Mouse (Mus musculus): Measurements from ENCODE around the gene Auts2. TPM values are rescaled to one million over a fixed set of nuclear protein-coding genes. Genes with fewer than 3 reads are reported as not detected.

Gene Auts2
- polyA plus RNA-seq, 1 experiment from 2014 or later: 69.8 TPM

DNA sequence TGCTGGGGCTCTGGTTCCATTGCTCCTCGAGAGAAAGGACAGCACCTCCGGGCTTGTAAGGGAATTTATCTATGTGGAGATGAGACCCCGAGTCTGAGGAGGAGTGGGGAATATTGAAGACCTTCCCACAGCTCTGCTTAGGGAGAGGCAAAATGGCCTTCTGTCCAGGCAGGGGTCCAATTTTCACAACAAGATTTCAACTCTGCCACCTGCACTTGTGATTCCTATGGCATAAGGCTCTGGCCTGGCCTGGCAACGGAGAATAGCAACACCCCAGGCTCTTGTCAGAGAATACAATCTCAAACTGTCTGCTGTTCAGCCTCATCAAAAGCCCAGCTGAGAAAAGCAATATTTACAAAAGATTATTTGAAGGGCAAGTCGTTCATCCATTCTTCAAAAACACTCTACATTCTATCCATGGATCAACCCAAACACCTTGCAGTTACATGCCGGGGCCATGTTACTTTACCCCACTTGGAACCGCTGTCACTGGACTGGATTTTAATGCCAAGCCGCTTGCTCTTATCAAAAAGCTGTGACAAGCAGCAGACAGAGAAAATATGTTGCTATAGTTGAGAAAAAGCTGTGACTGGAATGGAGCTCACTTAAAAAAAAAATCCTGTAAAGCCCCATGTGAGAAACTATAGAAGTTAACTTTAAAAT is 856.1 kb downstream of the Auts2 start:
- H3K4me3 ChIP-seq: no peak overlapping the region
- peaks cover 22% of the 10 kb centered on the region for H3K36me3 ChIP-seq
- H3K9me3 ChIP-seq: peaks cover 7% of the 10 kb centered on the region
- no peaks in the 10 kb centered on the region for H3K27me3 ChIP-seq
- no peak overlapping the region for H3K27ac ChIP-seq
- no peak overlapping the region for H3K4me2 ChIP-seq
- 78% methylated on average over 8 of the region's 8 CpGs for WGBS
- H3K4me1 ChIP-seq: no peaks in the 10 kb centered on the region
- ATAC-seq (ENCODE audit: insufficient number of reproducible peaks, insufficient read depth, low FRiP score, low TSS enrichment, low read depth): no peak
- no peak overlapping the region for H3K9ac ChIP-seq

DNA sequence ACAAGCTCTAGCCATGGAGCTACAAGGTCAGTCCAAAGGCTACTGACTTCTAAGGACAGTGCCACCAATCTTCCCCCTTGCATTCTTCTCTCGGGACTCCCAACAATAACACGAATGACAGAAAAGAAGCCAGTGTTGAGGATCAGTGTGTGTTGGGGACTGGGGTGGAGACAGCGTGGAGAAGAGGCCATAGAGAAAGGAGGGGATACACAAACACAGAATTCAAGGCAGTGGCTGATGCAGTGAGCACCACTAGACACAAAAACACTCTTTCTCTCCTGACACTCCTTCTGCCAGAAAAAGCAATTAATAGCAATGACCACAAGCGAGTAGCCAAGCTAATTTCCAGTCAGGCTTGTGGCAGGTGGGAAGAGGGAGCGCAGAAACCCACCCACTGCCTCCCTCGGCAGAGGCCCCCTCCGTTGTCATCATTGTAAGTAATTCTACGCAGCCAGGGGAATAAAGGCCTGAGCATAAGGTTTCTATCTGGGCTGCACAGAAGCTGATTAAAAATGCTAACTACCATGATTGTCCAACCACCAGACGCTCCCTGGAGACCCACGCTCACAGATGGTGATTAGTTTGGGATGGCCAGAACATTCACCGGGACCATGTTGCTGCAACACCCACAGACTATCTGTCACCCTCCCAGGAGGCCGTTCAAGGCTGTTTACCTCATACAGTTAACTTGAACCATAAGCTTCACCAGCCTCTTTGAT is 862.9 kb downstream of the Auts2 start:
- no peaks in the 10 kb centered on the region for H3K27me3 ChIP-seq
- ATAC-seq (ENCODE audit: insufficient number of reproducible peaks, insufficient read depth, low FRiP score, low TSS enrichment, low read depth): no peak

DNA sequence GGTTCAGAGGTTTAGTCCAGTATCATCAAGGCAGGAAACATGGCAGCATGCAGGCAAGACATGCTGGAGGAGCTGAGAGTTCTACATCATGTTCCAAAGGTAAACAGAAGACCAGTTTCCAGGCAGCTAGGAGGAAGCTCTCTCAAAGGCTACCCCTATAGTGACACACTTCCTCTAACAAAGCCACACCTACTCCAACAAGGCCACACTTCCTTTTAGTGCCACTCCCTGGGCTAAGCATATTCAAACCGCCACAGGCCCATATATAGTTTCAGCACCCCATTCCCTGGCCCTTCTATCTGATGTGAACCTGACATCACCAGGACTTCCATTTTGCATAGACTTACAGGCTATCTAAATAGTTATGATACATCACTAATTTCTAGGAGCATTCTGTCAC is 863.6 kb downstream of the Auts2 start:
- 93% methylated on average over 1 of the region's 1 CpGs for WGBS

More for the DNA sequence above, 862.9 kb downstream of the Auts2 start:
- Histone ChIP-seq H3K9me3 (peaks cover 7% of the 10 kb centered on the region), H3K27ac (no peak overlapping the region), H3K4me2 (no peak overlapping the region), H3K9ac (0 out of 2 replicates have a peak overlapping the region, but pooled peaks have one; percentile 27), H3K4me3 (no peak overlapping the region), H3K36me3 (peaks cover 22% of the 10 kb centered on the region), H3K4me1 (peaks cover 17% of the 10 kb centered on the region)
- WGBS: 38% methylated on average over 12 of the region's 12 CpGs

DNA sequence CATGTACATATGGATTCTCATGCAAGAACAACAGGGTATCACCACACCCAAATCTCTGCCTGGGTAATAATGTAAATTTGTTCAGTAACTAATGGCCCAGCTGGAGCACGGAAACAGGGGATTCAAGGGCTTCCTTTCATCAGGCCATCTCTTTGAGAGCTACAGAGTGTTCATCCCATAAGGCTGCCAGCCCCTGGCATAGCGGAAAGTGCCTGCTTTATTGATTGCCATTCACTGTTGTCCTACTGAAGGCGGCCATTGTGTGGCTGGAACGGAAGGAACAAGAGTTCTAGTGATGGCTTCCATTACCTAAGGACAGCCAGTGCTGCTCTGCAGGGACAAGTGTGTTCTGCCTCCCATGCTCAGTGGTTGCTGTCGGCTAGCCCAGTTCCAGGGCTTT is 865.6 kb downstream of the Auts2 start:
- H3K4me1 ChIP-seq: peaks cover 17% of the 10 kb centered on the region
- no peak overlapping the region for H3K9ac ChIP-seq
- H3K27me3 ChIP-seq: no peaks in the 10 kb centered on the region
- H3K4me2 ChIP-seq: no peak overlapping the region
- H3K36me3 ChIP-seq: peaks cover under 1% of the 10 kb centered on the region
- no peaks in the 10 kb centered on the region for H3K9me3 ChIP-seq
- 77% methylated on average over 5 of the region's 5 CpGs for WGBS
- ATAC-seq (ENCODE audit: insufficient number of reproducible peaks, insufficient read depth, low FRiP score, low TSS enrichment, low read depth): no peak
- no peak overlapping the region for H3K27ac ChIP-seq
- no peak overlapping the region for H3K4me3 ChIP-seq

More for the DNA sequence above, 863.6 kb downstream of the Auts2 start:
- H3K4me2 ChIP-seq: no peak overlapping the region
- H3K4me3 ChIP-seq: no peak overlapping the region
- no peak overlapping the region for H3K27ac ChIP-seq
- no peaks in the 10 kb centered on the region for H3K27me3 ChIP-seq
- H3K4me1 ChIP-seq: peaks cover 17% of the 10 kb centered on the region
- H3K9ac ChIP-seq: no peak overlapping the region
- peaks cover 18% of the 10 kb centered on the region for H3K36me3 ChIP-seq
- peaks cover 7% of the 10 kb centered on the region for H3K9me3 ChIP-seq
- ATAC-seq (ENCODE audit: insufficient number of reproducible peaks, insufficient read depth, low FRiP score, low TSS enrichment, low read depth): no peak

DNA sequence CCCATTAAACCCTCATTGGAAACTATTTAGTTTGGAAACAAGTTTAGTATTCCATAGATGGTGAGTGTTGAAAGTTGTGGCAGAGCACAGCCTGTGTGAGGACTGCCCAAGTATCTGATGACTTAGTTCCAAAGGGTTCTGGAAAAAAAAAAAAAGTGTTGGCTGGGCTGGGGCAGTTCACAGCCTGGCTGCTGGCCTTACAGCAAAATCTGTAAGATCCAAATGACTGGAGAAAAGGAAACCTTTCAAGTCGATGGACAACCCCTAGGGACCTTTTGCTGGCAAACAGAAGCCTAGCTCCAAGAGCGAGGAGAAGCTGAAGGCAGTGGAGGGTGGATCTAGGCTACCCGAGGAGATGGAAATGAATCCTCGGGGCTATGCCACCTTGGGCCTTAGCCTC is 869.4 kb downstream of the Auts2 start:
- no peaks in the 10 kb centered on the region for H3K36me3 ChIP-seq
- H3K27ac ChIP-seq: no peak overlapping the region
- no peaks in the 10 kb centered on the region for H3K4me1 ChIP-seq
- ATAC-seq (ENCODE audit: insufficient number of reproducible peaks, insufficient read depth, low FRiP score, low TSS enrichment, low read depth): no peak
- no peaks in the 10 kb centered on the region for H3K9me3 ChIP-seq
- H3K9ac ChIP-seq: no peak overlapping the region
- WGBS: 79% methylated on average over 4 of the region's 4 CpGs
- H3K4me2 ChIP-seq: no peak overlapping the region
- H3K4me3 ChIP-seq: no peak overlapping the region
- H3K27me3 ChIP-seq: no peaks in the 10 kb centered on the region

DNA sequence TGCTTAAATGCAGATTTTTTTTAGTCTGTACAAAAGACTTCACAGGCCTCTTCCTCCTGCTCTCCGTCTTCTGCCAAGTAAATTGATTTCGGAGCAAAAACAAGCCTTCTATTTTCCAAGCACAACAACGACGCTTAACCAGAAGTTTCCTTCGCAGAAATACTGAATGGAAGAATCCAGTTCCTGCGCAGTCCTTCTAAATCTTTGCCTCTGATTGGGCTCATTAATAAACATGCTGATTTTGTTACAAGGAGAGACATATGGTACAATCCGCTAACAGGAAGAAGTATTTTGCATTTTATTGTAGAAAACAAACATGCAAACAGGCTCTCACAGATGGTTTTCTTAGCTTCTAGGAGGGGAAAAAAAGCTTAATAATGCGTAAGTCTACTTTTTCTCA is 878.1 kb downstream of the Auts2 start:
- 0 out of 2 replicates have a peak, but pooled peaks cover 4% of the 10 kb centered on the region for H3K4me1 ChIP-seq
- no peak overlapping the region for H3K4me2 ChIP-seq
- no peak overlapping the region for H3K27ac ChIP-seq
- no peaks in the 10 kb centered on the region for H3K9me3 ChIP-seq
- H3K4me3 ChIP-seq: no peak overlapping the region
- ATAC-seq (ENCODE audit: insufficient number of reproducible peaks, insufficient read depth, low FRiP score, low TSS enrichment, low read depth): no peak
- no peak overlapping the region for H3K9ac ChIP-seq
- WGBS: 75% methylated on average over 8 of the region's 8 CpGs
- no peaks in the 10 kb centered on the region for H3K27me3 ChIP-seq
- H3K36me3 ChIP-seq: no peaks in the 10 kb centered on the region

DNA sequence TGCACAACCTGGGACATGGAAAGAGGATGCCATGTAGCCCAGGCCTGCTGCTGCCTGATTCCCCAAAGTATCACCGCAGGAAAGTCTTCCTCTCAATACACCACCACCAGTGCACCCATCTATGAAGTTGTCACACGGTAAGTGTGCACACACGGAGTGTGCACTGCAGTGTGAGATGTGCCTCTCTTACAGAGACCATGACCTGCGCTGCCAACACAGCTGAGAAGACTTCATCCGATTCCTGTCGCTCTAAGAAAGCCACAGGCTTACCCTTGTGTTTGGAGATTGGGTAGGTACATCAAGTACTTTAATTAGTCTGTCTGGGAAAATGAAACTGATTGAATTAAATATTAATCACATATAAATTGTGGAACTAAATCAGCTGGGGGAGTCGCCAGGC is 878.5 kb downstream of the Auts2 start:
- ATAC-seq (ENCODE audit: insufficient number of reproducible peaks, insufficient read depth, low FRiP score, low TSS enrichment, low read depth): no peak
- H3K4me3 ChIP-seq: no peak overlapping the region
- WGBS: 92% methylated on average over 7 of the region's 7 CpGs

DNA sequence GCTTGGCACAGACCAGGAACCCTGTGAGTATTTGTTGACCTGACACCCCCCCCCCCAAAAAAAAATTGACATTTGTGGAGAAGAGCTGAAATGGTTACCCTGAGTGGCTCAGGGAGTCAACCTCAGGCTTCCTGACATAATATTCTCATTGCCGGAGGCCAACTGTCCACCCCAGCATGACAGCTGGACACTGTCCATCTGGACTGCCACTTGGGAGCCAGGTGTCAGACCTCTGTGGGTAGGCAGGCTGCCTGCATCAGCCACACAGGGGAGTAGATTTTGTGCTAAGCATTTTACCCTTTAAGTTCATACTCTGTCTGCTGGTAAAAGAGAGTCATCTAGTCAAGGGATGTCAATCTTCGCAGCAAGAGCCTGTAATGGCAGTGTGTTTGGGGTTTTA is 880.5 kb downstream of the Auts2 start:
- no peak overlapping the region for H3K9ac ChIP-seq
- no peak overlapping the region for H3K4me2 ChIP-seq
- no peaks in the 10 kb centered on the region for H3K36me3 ChIP-seq
- H3K4me1 ChIP-seq: 0 out of 2 replicates have a peak, but pooled peaks cover 4% of the 10 kb centered on the region
- no peaks in the 10 kb centered on the region for H3K27me3 ChIP-seq
- 88% methylated on average over 2 of the region's 2 CpGs for WGBS
- H3K9me3 ChIP-seq: no peaks in the 10 kb centered on the region
- no peak for ATAC-seq (ENCODE audit: insufficient number of reproducible peaks, insufficient read depth, low FRiP score, low TSS enrichment, low read depth)
- no peak overlapping the region for H3K27ac ChIP-seq
- H3K4me3 ChIP-seq: no peak overlapping the region

More for the DNA sequence above, 878.5 kb downstream of the Auts2 start:
- Histone ChIP-seq H3K9ac (no peak overlapping the region), H3K4me1 (0 out of 2 replicates have a peak, but pooled peaks cover 4% of the 10 kb centered on the region), H3K27me3 (no peaks in the 10 kb centered on the region), H3K9me3 (no peaks in the 10 kb centered on the region), H3K27ac (no peak overlapping the region), H3K4me2 (no peak overlapping the region), H3K36me3 (no peaks in the 10 kb centered on the region)

DNA sequence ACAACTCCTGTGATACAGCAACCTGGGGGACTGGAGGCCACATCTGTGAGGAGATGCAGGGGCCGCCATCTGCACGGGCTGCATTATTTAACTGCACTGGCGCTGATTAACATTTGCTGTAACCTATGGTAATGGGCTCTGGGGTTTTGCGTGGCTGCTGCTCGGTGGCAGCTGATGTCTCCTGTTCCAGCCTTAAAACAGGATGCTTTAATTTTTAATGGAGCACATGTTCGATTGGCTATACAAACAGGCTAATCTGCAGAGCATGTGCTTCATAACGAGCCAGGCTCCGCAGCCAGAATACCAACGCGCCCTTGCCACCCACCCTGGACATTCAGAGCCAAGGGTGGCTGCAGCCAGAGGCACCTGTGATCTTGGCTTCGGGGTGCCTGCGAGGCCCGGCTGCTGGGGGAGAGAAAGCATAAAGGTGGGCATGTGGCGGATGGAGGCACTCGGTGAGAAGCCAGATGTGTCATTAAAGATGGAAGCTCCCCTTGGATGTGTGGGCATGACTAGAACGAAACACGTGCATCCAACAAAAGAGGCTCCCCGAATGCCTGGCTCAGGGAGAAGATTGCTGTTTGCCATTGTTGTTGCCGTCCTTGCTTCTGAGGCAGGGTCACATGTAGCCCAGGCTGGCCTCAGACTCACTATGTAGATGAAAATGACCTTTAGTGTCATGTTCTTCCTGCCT is 884.2 kb downstream of the Auts2 start:
- ATAC-seq (ENCODE audit: insufficient number of reproducible peaks, insufficient read depth, low FRiP score, low TSS enrichment, low read depth): no peak
- H3K4me3 ChIP-seq: no peak overlapping the region
- no peaks in the 10 kb centered on the region for H3K9me3 ChIP-seq
- H3K27me3 ChIP-seq: no peaks in the 10 kb centered on the region
- no peak overlapping the region for H3K27ac ChIP-seq
- H3K9ac ChIP-seq: no peak overlapping the region
- H3K4me1 ChIP-seq: peaks cover 5% of the 10 kb centered on the region; the same call in 1 of the 2 replicates
- no peaks in the 10 kb centered on the region for H3K36me3 ChIP-seq
- H3K4me2 ChIP-seq: no peak overlapping the region
- WGBS: 79% methylated on average over 19 of the region's 19 CpGs

DNA sequence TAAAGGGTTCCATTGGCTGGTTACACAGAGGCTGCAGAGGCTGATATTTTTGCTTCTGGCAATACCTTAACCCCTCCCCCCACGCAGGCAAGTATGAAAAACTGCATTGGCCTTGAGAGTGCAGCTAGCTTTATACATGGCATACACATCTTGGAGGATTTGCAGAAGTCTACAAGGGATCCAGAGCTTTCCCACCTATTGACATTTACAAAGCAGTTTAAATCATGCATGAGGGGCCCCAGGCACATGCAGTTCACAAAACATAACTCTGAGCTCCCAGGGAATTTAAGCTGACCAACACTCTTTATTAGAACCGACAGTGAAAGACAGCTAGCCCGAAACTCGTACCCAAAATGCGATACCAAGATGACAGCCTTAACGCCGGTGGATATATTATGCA is 888.9 kb downstream of the Auts2 start:
- Histone ChIP-seq H3K9me3 (no peaks in the 10 kb centered on the region), H3K4me1 (peaks cover 6% of the 10 kb centered on the region; the same call in 1 of the 2 replicates), H3K27me3 (peaks cover 8% of the 10 kb centered on the region), H3K36me3 (no peaks in the 10 kb centered on the region), H3K4me2 (no peak overlapping the region), H3K9ac (no peak overlapping the region), H3K27ac (no peak overlapping the region), H3K4me3 (no peak overlapping the region)
- 43% methylated on average over 7 of the region's 7 CpGs for WGBS
- no peak for ATAC-seq (ENCODE audit: insufficient number of reproducible peaks, insufficient read depth, low FRiP score, low TSS enrichment, low read depth)

DNA sequence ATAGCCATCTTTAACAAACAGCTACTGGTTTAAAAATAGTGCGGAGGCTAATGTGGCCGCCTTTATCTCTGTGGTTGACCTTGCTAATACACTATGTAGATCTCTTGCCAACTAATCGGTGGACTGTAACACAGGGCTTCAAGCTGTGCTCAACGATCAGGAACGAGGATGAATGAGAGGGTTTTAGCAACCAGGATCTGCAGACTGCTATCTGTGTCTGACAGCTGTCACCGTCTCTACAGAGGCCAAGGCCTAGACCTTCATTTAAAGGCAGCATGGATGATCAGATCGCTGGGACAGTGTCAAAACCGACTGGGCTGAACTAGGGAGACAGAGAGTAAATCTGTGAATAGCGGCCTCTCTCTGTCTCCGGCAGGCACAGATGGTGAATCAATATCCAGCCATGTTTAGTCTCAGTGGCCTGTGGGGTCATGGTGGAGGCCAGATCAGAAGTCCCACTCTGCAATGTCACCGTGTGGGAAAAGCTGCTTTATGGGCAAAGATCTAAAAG is 892.7 kb downstream of the Auts2 start:
- peaks cover 29% of the 10 kb centered on the region for H3K4me1 ChIP-seq
- peaks cover 10% of the 10 kb centered on the region for H3K27me3 ChIP-seq
- H3K4me3 ChIP-seq: no peak overlapping the region
- no peak overlapping the region for H3K4me2 ChIP-seq
- H3K36me3 ChIP-seq: no peaks in the 10 kb centered on the region
- no peak overlapping the region for H3K27ac ChIP-seq
- H3K9ac ChIP-seq: no peak overlapping the region
- no peak for ATAC-seq (ENCODE audit: insufficient number of reproducible peaks, insufficient read depth, low FRiP score, low TSS enrichment, low read depth)
- 78% methylated on average over 11 of the region's 11 CpGs for whole genome bisulfite sequencing
- no peaks in the 10 kb centered on the region for H3K9me3 ChIP-seq
